Mouse (Mus musculus): ENCODE measurements around the gene Nr1h4. TPM values are rescaled to one million over a fixed set of nuclear protein-coding genes. Genes with fewer than 3 reads are reported as not detected.

Nr1h4 gene
- polyA plus RNA-seq, 1 experiment from 2014 or later, result 0.15 TPM

GRCm38 (mm10) chr10:89444381-89444780 is 89.0 kb downstream of the Nr1h4 start:
- ATAC-seq, result no peak
- WGBS, result 26% methylated on average over 3 of the region's 3 CpGs
- H3K36me3 ChIP-seq (ENCODE audit: control insufficient read depth, insufficient read depth, low read length), result no peaks in the 10 kb centered on the region
- peak overlapping the region; percentile 80 for H3K4me3 ChIP-seq (ENCODE audit: low read length)
- H3K9ac ChIP-seq (ENCODE audit: low read depth, low read length), result peak overlapping the region; percentile 69
- peaks cover 2% of the 10 kb centered on the region; the same call in 1 of the 2 replicates for H3K27me3 ChIP-seq (replicated peaks; ENCODE audit: control insufficient read depth, insufficient read depth, low read length)
- H3K4me2 ChIP-seq (ENCODE audit: low read length), result peak overlapping the region; percentile 99
- H3K9me3 ChIP-seq (ENCODE audit: control insufficient read depth, low read length), result no peaks in the 10 kb centered on the region
- no peak overlapping the region for H3K27ac ChIP-seq (ENCODE audit: low read depth, low read length)
- peaks cover 6% of the 10 kb centered on the region for H3K4me1 ChIP-seq (ENCODE audit: control insufficient read depth, insufficient read depth, low read depth, low read length)

DNA sequence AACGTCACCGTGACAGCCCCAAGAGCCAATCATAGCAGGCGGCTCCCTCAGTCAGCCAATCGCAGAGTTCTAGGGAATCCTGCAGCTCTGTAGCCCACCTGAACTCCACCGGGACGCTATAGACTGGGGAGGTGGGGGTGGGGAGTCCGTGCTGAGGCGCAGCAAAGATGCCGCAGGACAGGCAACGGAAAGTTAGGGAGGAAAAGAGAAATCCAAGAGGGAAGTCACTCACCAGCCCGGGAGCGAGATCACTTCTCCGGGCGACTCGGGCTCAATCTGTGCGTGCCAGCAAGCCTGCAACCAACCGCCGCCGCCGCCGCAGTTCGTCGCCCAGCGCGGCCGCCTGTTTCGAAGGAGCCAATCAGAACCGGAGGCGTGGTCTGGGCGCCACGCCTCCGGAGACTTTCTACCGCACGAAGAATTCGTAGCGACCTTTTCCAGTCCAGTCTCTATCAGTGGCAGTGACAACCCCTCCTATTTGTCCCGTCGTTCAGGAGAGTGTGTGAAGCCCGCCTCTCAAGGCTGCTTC is 89.7 kb downstream of the Nr1h4 start, which contains the start of gene Gas2l3:
Gene Gas2l3, minus strand, starts transcription at position 345 of the 529 bp plus-strand sequence.
- Histone ChIP-seq H3K9ac (ENCODE audit: low read depth, low read length) (peak within 1 kb of the TSS; percentile 69), H3K9me3 (ENCODE audit: control insufficient read depth, low read length) (no peaks in the 10 kb centered on the region), H3K36me3 (ENCODE audit: control insufficient read depth, insufficient read depth, low read length) (no peaks in the 10 kb centered on the region), H3K27ac (ENCODE audit: low read depth, low read length) (peak within 1 kb of the TSS; percentile 44; the same call in 1 of the 2 replicates), H3K27me3 (replicated peaks; ENCODE audit: control insufficient read depth, insufficient read depth, low read length) (peaks cover 4% of the 10 kb centered on the region; the same call in 1 of the 2 replicates), H3K4me2 (ENCODE audit: low read length) (peak within 1 kb of the TSS; percentile 99), H3K4me3 (ENCODE audit: low read length) (peak within 1 kb of the TSS; percentile 80), H3K4me1 (ENCODE audit: control insufficient read depth, insufficient read depth, low read depth, low read length) (peaks cover 6% of the 10 kb centered on the region)
- ATAC-seq, result peak; percentile 98
- under 1% methylated on average over 39 of the region's 39 CpGs for WGBS

DNA sequence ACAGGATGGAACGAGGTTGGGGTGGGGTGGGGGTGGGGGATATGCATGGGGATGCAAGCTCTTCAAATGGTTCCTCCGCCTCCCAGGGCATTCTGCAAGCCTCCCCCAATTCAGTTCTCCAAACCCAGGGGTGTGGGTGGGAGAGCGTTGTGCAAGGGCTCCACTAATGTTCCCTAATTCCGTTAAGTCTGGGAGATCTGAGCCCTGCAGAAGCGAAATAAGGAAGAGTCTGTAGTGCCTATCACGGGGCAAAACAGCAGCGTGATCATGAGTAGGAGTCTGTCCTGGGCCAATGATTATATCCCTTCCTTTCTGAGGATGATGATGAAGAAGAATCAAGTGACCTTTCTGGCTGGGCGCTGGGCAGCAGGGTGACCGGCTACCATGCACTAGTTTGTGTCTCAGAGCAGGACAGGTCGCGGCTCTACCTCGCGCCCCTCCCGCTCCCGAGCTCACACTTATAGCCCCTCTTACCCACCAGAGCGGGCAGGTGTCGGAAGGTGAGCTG is 90.2 kb downstream of the Nr1h4 start:
- peak; percentile 60 for ATAC-seq

DNA sequence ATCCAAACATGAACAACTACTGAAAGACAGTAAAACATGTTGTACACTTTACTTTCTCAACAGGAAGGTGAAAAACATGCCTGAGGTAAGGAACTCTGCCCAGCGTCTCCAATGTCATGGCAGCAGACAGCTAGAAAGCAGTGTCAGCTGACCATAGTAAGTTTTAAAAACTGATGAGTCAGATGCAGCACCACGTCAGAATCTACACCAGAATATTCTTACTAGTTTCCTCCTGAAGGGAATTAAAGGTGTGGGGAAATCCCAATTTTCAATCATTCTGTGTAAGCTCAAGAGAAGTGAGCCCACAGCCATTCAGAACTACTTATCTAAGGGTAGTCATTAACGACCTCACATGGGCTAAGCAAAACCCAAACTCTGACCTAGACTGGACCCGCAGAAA is 90.7 kb downstream of the Nr1h4 start:
- no peaks in the 10 kb centered on the region for H3K9me3 ChIP-seq (ENCODE audit: control insufficient read depth, low read length)
- H3K4me2 ChIP-seq (ENCODE audit: low read length), result peak overlapping the region; percentile 99
- H3K36me3 ChIP-seq (ENCODE audit: control insufficient read depth, insufficient read depth, low read length), result no peaks in the 10 kb centered on the region
- H3K4me3 ChIP-seq (ENCODE audit: low read length), result peak overlapping the region; percentile 80
- no peak for ATAC-seq
- H3K4me1 ChIP-seq (ENCODE audit: control insufficient read depth, insufficient read depth, low read depth, low read length), result peaks cover 6% of the 10 kb centered on the region
- H3K9ac ChIP-seq (ENCODE audit: low read depth, low read length), result peak overlapping the region; percentile 69
- peaks cover 4% of the 10 kb centered on the region; the same call in 1 of the 2 replicates for H3K27me3 ChIP-seq (replicated peaks; ENCODE audit: control insufficient read depth, insufficient read depth, low read length)
- 26% methylated on average over 4 of the region's 4 CpGs for WGBS
- no peak overlapping the region for H3K27ac ChIP-seq (ENCODE audit: low read depth, low read length)

More for the DNA sequence above, 90.2 kb downstream of the Nr1h4 start:
- no peaks in the 10 kb centered on the region for H3K36me3 ChIP-seq (ENCODE audit: control insufficient read depth, insufficient read depth, low read length)
- H3K4me1 ChIP-seq (ENCODE audit: control insufficient read depth, insufficient read depth, low read depth, low read length), result peaks cover 6% of the 10 kb centered on the region
- peak overlapping the region; percentile 34; the same call in 1 of the 2 replicates for H3K27ac ChIP-seq (ENCODE audit: low read depth, low read length)
- H3K27me3 ChIP-seq (replicated peaks; ENCODE audit: control insufficient read depth, insufficient read depth, low read length), result peaks cover 4% of the 10 kb centered on the region; the same call in 1 of the 2 replicates
- no peaks in the 10 kb centered on the region for H3K9me3 ChIP-seq (ENCODE audit: control insufficient read depth, low read length)
- under 1% methylated on average over 17 of the region's 17 CpGs for WGBS
- peak overlapping the region; percentile 69 for H3K9ac ChIP-seq (ENCODE audit: low read depth, low read length)
- peak overlapping the region; percentile 80 for H3K4me3 ChIP-seq (ENCODE audit: low read length)
- peak overlapping the region; percentile 99 for H3K4me2 ChIP-seq (ENCODE audit: low read length)

DNA sequence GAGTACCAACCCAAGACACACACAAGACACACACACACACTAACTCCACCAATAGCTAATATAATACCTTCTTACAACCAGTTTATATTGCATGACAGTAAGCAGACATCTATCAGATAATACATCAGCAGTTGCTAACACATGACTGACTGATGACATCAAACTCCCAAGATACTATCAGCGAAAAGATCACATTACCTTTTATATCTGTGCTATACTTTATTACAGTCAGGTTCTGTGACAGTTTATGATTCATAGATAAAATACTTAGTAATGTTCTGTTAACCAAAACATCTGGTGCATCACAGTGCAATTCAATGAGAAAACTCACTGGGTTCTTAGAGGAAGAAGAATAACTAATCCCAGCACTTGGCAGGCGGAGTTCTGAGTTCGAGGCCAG is 91.4 kb downstream of the Nr1h4 start:
- no peak overlapping the region for H3K4me2 ChIP-seq (ENCODE audit: low read length)
- H3K27me3 ChIP-seq (replicated peaks; ENCODE audit: control insufficient read depth, insufficient read depth, low read length), result peaks cover 6% of the 10 kb centered on the region; the same call in 1 of the 2 replicates
- no peak for ATAC-seq
- H3K4me1 ChIP-seq (ENCODE audit: control insufficient read depth, insufficient read depth, low read depth, low read length), result peaks cover 6% of the 10 kb centered on the region
- no peaks in the 10 kb centered on the region for H3K36me3 ChIP-seq (ENCODE audit: control insufficient read depth, insufficient read depth, low read length)
- WGBS, result 94% methylated on average over 3 of the region's 3 CpGs
- no peak overlapping the region for H3K27ac ChIP-seq (ENCODE audit: low read depth, low read length)
- no peak overlapping the region for H3K9ac ChIP-seq (ENCODE audit: low read depth, low read length)
- H3K4me3 ChIP-seq (ENCODE audit: low read length), result no peak overlapping the region
- no peaks in the 10 kb centered on the region for H3K9me3 ChIP-seq (ENCODE audit: control insufficient read depth, low read length)

GRCm38 (mm10) chr10:89439380-89439779 is 94.0 kb downstream of the Nr1h4 start:
- no peak overlapping the region for H3K4me3 ChIP-seq (ENCODE audit: low read length)
- no peak overlapping the region for H3K4me2 ChIP-seq (ENCODE audit: low read length)
- no peak overlapping the region for H3K9ac ChIP-seq (ENCODE audit: low read depth, low read length)
- H3K9me3 ChIP-seq (ENCODE audit: control insufficient read depth, low read length), result no peaks in the 10 kb centered on the region
- no peak for ATAC-seq
- no peaks in the 10 kb centered on the region for H3K36me3 ChIP-seq (ENCODE audit: control insufficient read depth, insufficient read depth, low read length)
- H3K4me1 ChIP-seq (ENCODE audit: control insufficient read depth, insufficient read depth, low read depth, low read length), result peaks cover 8% of the 10 kb centered on the region
- WGBS, result 83% methylated on average over 7 of the region's 7 CpGs
- peaks cover 10% of the 10 kb centered on the region for H3K27me3 ChIP-seq (replicated peaks; ENCODE audit: control insufficient read depth, insufficient read depth, low read length)
- H3K27ac ChIP-seq (ENCODE audit: low read depth, low read length), result no peak overlapping the region

DNA sequence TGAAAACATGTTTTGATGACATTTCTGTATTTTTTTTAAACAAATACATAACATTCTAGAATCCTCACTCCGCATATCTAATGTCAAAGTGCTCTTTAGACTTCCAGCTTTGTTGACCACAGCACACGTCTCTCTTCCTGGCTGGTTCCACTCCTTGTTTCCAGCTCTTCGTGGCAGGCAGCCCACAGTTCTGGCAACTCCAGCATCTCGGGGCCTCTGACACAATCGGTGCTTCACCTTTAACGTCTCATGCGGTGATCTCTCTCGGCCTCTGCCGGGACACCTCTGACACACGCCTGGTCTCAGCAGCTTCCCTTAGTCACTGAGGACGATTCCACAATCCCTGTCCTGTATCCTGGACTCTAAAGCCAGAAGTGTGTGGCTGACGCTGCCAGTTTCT is 95.4 kb downstream of the Nr1h4 start:
- no peak for ATAC-seq
- Histone ChIP-seq H3K9ac (ENCODE audit: low read depth, low read length) (no peak overlapping the region), H3K9me3 (ENCODE audit: control insufficient read depth, low read length) (no peaks in the 10 kb centered on the region), H3K27me3 (replicated peaks; ENCODE audit: control insufficient read depth, insufficient read depth, low read length) (peaks cover 14% of the 10 kb centered on the region), H3K4me3 (ENCODE audit: low read length) (no peak overlapping the region), H3K36me3 (ENCODE audit: control insufficient read depth, insufficient read depth, low read length) (no peaks in the 10 kb centered on the region), H3K4me2 (ENCODE audit: low read length) (no peak overlapping the region), H3K4me1 (ENCODE audit: control insufficient read depth, insufficient read depth, low read depth, low read length) (peaks cover 5% of the 10 kb centered on the region), H3K27ac (ENCODE audit: low read depth, low read length) (no peak overlapping the region)
- WGBS, result 67% methylated on average over 12 of the region's 12 CpGs

DNA sequence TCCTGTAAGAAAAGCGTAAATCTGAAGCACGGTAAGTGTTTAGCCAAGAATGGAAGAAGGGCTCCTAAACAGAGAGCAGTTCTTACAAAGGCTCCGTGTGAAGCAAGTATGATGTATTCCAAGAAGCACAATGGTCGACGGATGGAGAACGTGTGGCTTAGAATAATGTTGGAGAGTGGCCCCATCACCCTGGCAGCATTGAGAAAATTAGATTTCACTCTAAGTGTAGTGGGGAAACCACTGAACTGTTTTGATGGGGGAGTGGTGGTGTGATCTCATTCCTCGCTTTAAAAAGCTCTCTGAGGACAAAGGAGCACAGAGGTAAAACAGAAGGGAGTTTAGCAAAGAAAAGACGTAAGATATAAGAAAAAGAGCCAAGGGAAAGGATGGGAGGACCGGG is 95.9 kb downstream of the Nr1h4 start:
- H3K36me3 ChIP-seq (ENCODE audit: control insufficient read depth, insufficient read depth, low read length), result no peaks in the 10 kb centered on the region
- H3K9me3 ChIP-seq (ENCODE audit: control insufficient read depth, low read length), result no peaks in the 10 kb centered on the region
- no peak overlapping the region for H3K27ac ChIP-seq (ENCODE audit: low read depth, low read length)
- 37% methylated on average over 9 of the region's 9 CpGs for WGBS
- peaks cover 3% of the 10 kb centered on the region for H3K4me1 ChIP-seq (ENCODE audit: control insufficient read depth, insufficient read depth, low read depth, low read length)
- H3K4me2 ChIP-seq (ENCODE audit: low read length), result no peak overlapping the region
- ATAC-seq, result no peak
- H3K4me3 ChIP-seq (ENCODE audit: low read length), result no peak overlapping the region
- H3K9ac ChIP-seq (ENCODE audit: low read depth, low read length), result no peak overlapping the region
- peaks cover 14% of the 10 kb centered on the region for H3K27me3 ChIP-seq (replicated peaks; ENCODE audit: control insufficient read depth, insufficient read depth, low read length)

DNA sequence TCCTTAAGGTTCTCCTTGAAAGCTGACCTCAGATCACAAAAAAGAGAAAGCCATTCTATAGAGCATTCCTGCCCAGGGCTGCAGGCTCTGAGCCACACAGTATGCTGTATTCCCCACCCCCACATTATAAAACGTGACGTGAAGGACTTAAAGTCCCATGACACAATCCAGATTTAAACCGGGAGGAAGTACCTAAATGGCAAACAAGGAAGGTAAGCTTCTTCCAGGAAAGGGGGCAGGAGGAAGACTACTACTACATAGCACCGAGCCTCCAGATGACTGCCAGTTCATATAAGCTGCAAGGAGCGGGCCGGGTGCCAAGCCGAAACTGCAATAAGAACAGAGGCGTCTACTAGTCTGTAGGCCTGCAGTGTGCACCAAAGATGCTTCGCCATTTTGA is 97.5 kb downstream of the Nr1h4 start:
- peaks cover 3% of the 10 kb centered on the region for H3K4me1 ChIP-seq (ENCODE audit: control insufficient read depth, insufficient read depth, low read depth, low read length)
- H3K36me3 ChIP-seq (ENCODE audit: control insufficient read depth, insufficient read depth, low read length), result no peaks in the 10 kb centered on the region
- no peak overlapping the region for H3K9ac ChIP-seq (ENCODE audit: low read depth, low read length)
- H3K27ac ChIP-seq (ENCODE audit: low read depth, low read length), result no peak overlapping the region
- peaks cover 14% of the 10 kb centered on the region for H3K27me3 ChIP-seq (replicated peaks; ENCODE audit: control insufficient read depth, insufficient read depth, low read length)
- H3K4me3 ChIP-seq (ENCODE audit: low read length), result no peak overlapping the region
- WGBS, result 57% methylated on average over 9 of the region's 9 CpGs
- no peaks in the 10 kb centered on the region for H3K9me3 ChIP-seq (ENCODE audit: control insufficient read depth, low read length)
- ATAC-seq, result no peak
- peak overlapping the region; percentile 19; the same call in 1 of the 2 replicates for H3K4me2 ChIP-seq (ENCODE audit: low read length)

Measured in hindbrain, embryonic 16.5 days (tissue).